Mouse (Mus musculus) CH12.LX (cell line): ENCODE measurements at regions not wholly inside any gene's neighbourhood (a gene's known extent, or its start where the extent isn't known, plus 50 kb on each side); places are given as distances from the start of the nearest gene placed in this dataset.

Experiments used
- CTCF ChIP-seq, 2 experiments: IDR thresholded peaks in 1 of 2; conservative IDR thresholded peaks in 1 of 2; 2 replicates each; pipeline ENCODE4 v1.5.1; 2011 to 2012; ENCODE audit warnings: low read depth in 2 of 2, low read length in 2 of 2, improper control_type of control experiment in 1 of 2, inconsistent platforms in 1 of 2, mild to moderate bottlenecking in 1 of 2, moderate library complexity in 1 of 2
- EP300 ChIP-seq: IDR thresholded peaks from 2 replicates; pipeline ENCODE4 v1.6.1; 2011; ENCODE audit warnings: low read length, improper control_type of control experiment
- HCFC1 ChIP-seq: IDR thresholded peaks from 2 replicates; pipeline ENCODE4 v1.6.1; 2012; ENCODE audit warnings: low read depth, mild to moderate bottlenecking, inconsistent platforms, low read length, improper control_type of control experiment
- MAX ChIP-seq: IDR thresholded peaks from 2 replicates; pipeline ENCODE4 v1.6.1; 2011; ENCODE audit warnings: low read length, improper control_type of control experiment
- MEF2A ChIP-seq: IDR thresholded peaks from 2 replicates; pipeline ENCODE4 v1.6.1; 2014; ENCODE audit warnings: low read depth, mild to moderate bottlenecking, inconsistent platforms, low read length, improper control_type of control experiment, borderline replicate concordance
- POLR2A ChIP-seq: IDR thresholded peaks from 2 replicates; pipeline ENCODE4 v1.6.1; 2011; ENCODE audit warnings: low read depth, mild to moderate bottlenecking, improper control_type of control experiment, low read length
- POLR2AphosphoS2 ChIP-seq: IDR thresholded peaks from 2 replicates; pipeline ENCODE4 v1.6.1; 2011; ENCODE audit warnings: low read depth, low read length, improper control_type of control experiment

GRCm38 (mm10) chr12:79988401-79989358 lies 124.1 kb downstream of the Zfp36l1 start:
- TF ChIP-seq CTCF (conservative IDR thresholded peaks at IDR 0.05 in 1 of 2, IDR thresholded peaks at IDR 0.05 in 1 of 2; ENCODE audit: low read depth in 2 of 2, low read length in 2 of 2) (no peak), EP300 (no peak), POLR2A (no peak), HCFC1 (no peak), POLR2AphosphoS2 (no peak), MEF2A (no peak), MAX (no peak)
